Mouse (Mus musculus) adrenal gland, adult 10 weeks (tissue): ENCODE measurements around the gene Mxd3. TPM values are rescaled to one million over a fixed set of nuclear protein-coding genes. Genes with fewer than 3 reads are reported as not detected.

Experiments used
- polyA plus RNA-seq: library from polyadenylated mRNA; stranded (reverse); fragments of 350-450 nt; fragmentation: Illumina TruSeq; extraction: RNeasy Lipid Tissue Mini Kit (QIAGEN cat#74804); gene quantifications from one replicate; pipeline ENCODE4 v1.2.3, GENCODE M21; 2014; ENCODE audit warnings: low read depth, low replicate concordance

Mxd3 gene
- not detected for polyA plus RNA-seq

GRCm38 (mm10) chr13:55329683-55330566 is at the start of gene Mxd3:
Gene Mxd3, minus strand, starts transcription at chr13:55329823.

DNA sequence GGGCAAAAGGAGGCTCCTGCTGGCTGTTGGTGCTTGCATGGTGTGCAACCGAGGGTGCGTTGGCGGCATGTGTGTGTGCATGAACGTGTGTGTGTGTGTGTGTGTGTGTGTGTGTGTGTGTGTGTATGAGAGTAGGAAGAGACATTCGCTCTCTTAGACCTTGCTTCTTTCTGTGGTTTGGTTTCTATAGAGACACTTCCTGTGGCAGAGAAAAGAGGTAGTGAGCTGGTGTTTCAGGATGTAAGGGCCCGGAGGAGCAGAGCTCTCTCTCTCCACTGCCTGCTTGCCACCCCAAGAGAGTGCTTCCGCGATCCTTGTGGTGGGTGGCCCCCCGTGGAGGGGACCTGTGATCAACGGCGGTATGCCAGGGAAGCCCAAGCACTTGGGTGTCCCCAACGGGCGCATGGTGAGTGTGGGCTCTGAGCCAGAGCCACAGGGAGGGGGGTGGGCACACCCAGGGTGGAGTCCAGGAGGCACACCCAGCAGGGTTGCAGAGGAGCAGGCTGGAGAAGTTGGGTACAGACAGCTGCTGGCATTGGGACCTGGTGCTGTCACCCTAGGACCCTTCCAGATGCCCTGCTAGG is 40.0 kb upstream of the Mxd3 start, which contains the start of gene Rgs14:
TSS of gene Rgs14 (plus strand) at position 202 of the 584 bp plus-strand sequence.

GRCm38 (mm10) chr13:55362453-55363060 is 32.9 kb upstream of the Mxd3 start, which contains the start of gene Lman2:
Gene Lman2, minus strand, starts transcription at chr13:55362783.

GRCm38 (mm10) chr13:55321434-55322129 is 8.0 kb downstream of the Mxd3 start, which contains the start of gene Rab24:
Gene Rab24, minus strand, starts transcription at chr13:55321946.

GRCm38 (mm10) chr13:55319931-55320533 is 9.6 kb downstream of the Mxd3 start, which contains the start of gene Prelid1:
Gene Prelid1, plus strand, starts transcription at chr13:55320500.

Other genes with a start within 250 kb of the Mxd3 start
- gene Uimc1, start 229.5 kb downstream of the Mxd3 start, polyA plus RNA-seq, result 52.8 TPM
- gene Zfp346, start 224.5 kb downstream of the Mxd3 start, polyA plus RNA-seq, result 21.7 TPM
- gene Gm17617, start 196.3 kb downstream of the Mxd3 start, polyA plus RNA-seq, result not detected
- gene Fgfr4, start 177.2 kb downstream of the Mxd3 start, polyA plus RNA-seq, result 0.41 TPM
- gene Nsd1, start 120.0 kb downstream of the Mxd3 start, polyA plus RNA-seq, result 87.9 TPM
- 7.9 TPM for gene Prelid1, start 9.3 kb downstream of the Mxd3 start, polyA plus RNA-seq
- gene Rab24, start 7.9 kb downstream of the Mxd3 start, polyA plus RNA-seq, result 10.7 TPM
- gene Lman2, start 33.0 kb upstream of the Mxd3 start, polyA plus RNA-seq, result 45.9 TPM
- not detected for gene Rgs14, start 39.9 kb upstream of the Mxd3 start, polyA plus RNA-seq
- not detected for gene Slc34a1, start 68.4 kb upstream of the Mxd3 start, polyA plus RNA-seq
- gene Pfn3, start 85.4 kb upstream of the Mxd3 start, polyA plus RNA-seq, result not detected
- not detected for gene F12, start 97.0 kb upstream of the Mxd3 start, polyA plus RNA-seq
- gene Grk6, start 115.2 kb upstream of the Mxd3 start, polyA plus RNA-seq, result 7.3 TPM
- gene Prr7, start 134.4 kb upstream of the Mxd3 start, polyA plus RNA-seq, result not detected
- gene Dbn1, start 158.3 kb upstream of the Mxd3 start, polyA plus RNA-seq, result 1.9 TPM
- 0.17 TPM for gene Pdlim7, start 183.9 kb upstream of the Mxd3 start, polyA plus RNA-seq
- not detected for gene Dok3, start 199.5 kb upstream of the Mxd3 start, polyA plus RNA-seq
- 2.4 TPM for gene Ddx41, start 206.8 kb upstream of the Mxd3 start, polyA plus RNA-seq
- gene Fam193b, start 241.3 kb upstream of the Mxd3 start, polyA plus RNA-seq, result 4.1 TPM
- gene Tmed9, start 243.9 kb upstream of the Mxd3 start, polyA plus RNA-seq, result 86.5 TPM